Mouse (Mus musculus) intestine, postnatal 0 days (tissue): ENCODE data around the gene Ndc80. TPM values are rescaled to one million over a fixed set of nuclear protein-coding genes. Genes with fewer than 3 reads are reported as not detected.
"Not testable (repeated sequence)": the region's sequence is repeated elsewhere in the genome, so short reads cannot be mapped to it uniquely, and the experiment has no call there.

Source experiments
- ATAC-seq: fragments of 200-750 bp; cut with Nextera tagmentation; 2 replicates; pipeline ENCODE4 v1.8.0; 2017; ENCODE audit warnings: mild to moderate bottlenecking, moderate TSS enrichment, moderate library complexity
- H3K27ac ChIP-seq: fragments of 300-500 bp; sonication (generic); 2 replicates; pipeline ENCODE4 v1.5.1; 2014; ENCODE audit warnings: mild to moderate bottlenecking, low read depth, low read length, moderate library complexity
- H3K27me3 ChIP-seq: fragments of 300-500 bp; sonication (generic); replicated peaks from 2 replicates; pipeline ENCODE4 v1.6.1; 2014; ENCODE audit warnings: low read length, mixed read lengths; ENCODE audit not compliant: control insufficient read depth, insufficient read depth
- H3K36me3 ChIP-seq: fragments of 300-500 bp; sonication (generic); 2 replicates; pipeline ENCODE4 v1.6.1; 2014; ENCODE audit warnings: mild to moderate bottlenecking, moderate library complexity; ENCODE audit not compliant: control insufficient read depth, insufficient read depth
- H3K4me1 ChIP-seq: fragments of 300-500 bp; sonication (generic); replicated peaks from 2 replicates; pipeline ENCODE4 v1.6.1; 2014; ENCODE audit warnings: antibody characterized with exemption, low read length, mixed read lengths; ENCODE audit not compliant: control insufficient read depth, insufficient read depth
- H3K4me2 ChIP-seq: fragments of 300-500 bp; sonication (generic); replicated peaks from 2 replicates; pipeline ENCODE4 v1.6.1; 2014; ENCODE audit warnings: low read depth, mild to moderate bottlenecking, moderate library complexity
- H3K4me3 ChIP-seq: fragments of 300-500 bp; sonication (generic); 2 replicates; pipeline ENCODE4 v1.5.1; 2014; ENCODE audit warnings: low read depth, low read length
- H3K9ac ChIP-seq: fragments of 300-500 bp; sonication (generic); 2 replicates; pipeline ENCODE4 v1.6.1; 2014; ENCODE audit warnings: mild to moderate bottlenecking, low read depth, low read length
- H3K9me3 ChIP-seq: fragments of 300-500 bp; sonication (generic); 2 replicates; pipeline ENCODE4 v1.6.1; 2016; ENCODE audit warnings: mixed run types; ENCODE audit not compliant: control insufficient read depth
- CTCF ChIP-seq: sonication (generic); IDR thresholded peaks from 2 replicates; pipeline ENCODE4 v1.5.1; 2016; ENCODE audit warnings: low read depth, mild to moderate bottlenecking, control low read depth, antibody characterized with exemption, moderate library complexity
- WGBS: fragments of 180-500 bp; shearing (Covaris S2); extraction: QIAGEN DNeasy Blood & Tissue Kit; methylation state at CpG from one replicate; pipeline ENCODE4 v1.1.7; 2014; 5-methylcytosine and 5-hydroxymethylcytosine counted together
- polyA plus RNA-seq: library from polyadenylated mRNA; unstranded; fragments of >200 nt; fragmentation: Nextera tagmentation; extraction: Ambion mirVana; gene quantifications from 2 replicates; pipeline ENCODE4 v1.2.1, GENCODE M21; 2015

Gene Ndc80
- polyA plus RNA-seq, 1 experiment from 2014 or later: 10.0 TPM

DNA sequence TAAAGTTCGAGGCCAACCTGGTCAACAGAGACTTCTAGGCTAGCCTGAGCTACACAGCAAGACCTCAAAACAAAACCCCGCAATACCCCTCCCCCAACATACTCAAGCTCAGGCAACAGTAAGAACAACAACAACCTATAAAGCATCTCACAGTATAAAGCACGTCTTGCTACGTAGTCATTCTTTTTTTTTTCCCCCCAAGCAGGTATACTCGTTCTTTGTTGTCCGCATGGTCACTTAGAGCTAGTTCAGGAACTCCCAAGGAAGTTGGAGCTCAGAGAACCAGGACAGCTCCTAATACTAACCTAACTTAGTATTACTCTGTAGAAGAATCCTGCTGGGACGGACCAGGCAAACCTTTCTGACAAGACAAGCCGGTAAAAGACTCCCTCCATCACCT lies 52.5 kb downstream of the Ndc80 start:
- no peak overlapping the region for H3K27ac ChIP-seq
- 11% methylated on average over 8 of the region's 8 CpGs for WGBS

GRCm38 (mm10) chr17:71471261-71471660 lies 55.4 kb downstream of the Ndc80 start:
- Histone ChIP-seq H3K27me3 (no peaks in the 10 kb centered on the region), H3K9me3 (no peaks in the 10 kb centered on the region), H3K4me1 (0 out of 2 replicates have a peak, but pooled peaks cover 3% of the 10 kb centered on the region), H3K36me3 (no peaks in the 10 kb centered on the region), H3K27ac (no peak overlapping the region), H3K9ac (no peak overlapping the region), H3K4me3 (no peak overlapping the region), H3K4me2 (no peak overlapping the region)
- WGBS: 55% methylated on average over 2 of the region's 2 CpGs
- TF ChIP-seq CTCF: no peak
- no peak for ATAC-seq

More for the DNA sequence above, 52.5 kb downstream of the Ndc80 start:
- Histone ChIP-seq H3K27me3 (no peaks in the 10 kb centered on the region), H3K9me3 (no peaks in the 10 kb centered on the region), H3K9ac (peak overlapping the region; percentile 87), H3K36me3 (no peaks in the 10 kb centered on the region), H3K4me1 (0 out of 2 replicates have a peak, but pooled peaks cover 3% of the 10 kb centered on the region), H3K4me2 (peak overlapping the region; percentile 92), H3K4me3 (peak overlapping the region; percentile 92)
- no peak for ATAC-seq
- TF ChIP-seq CTCF: no peak

- ATAC-seq: no peak
- no peak overlapping the region for H3K9ac ChIP-seq
- H3K9me3 ChIP-seq: no peaks in the 10 kb centered on the region
- no peak overlapping the region for H3K4me2 ChIP-seq
- H3K27me3 ChIP-seq: no peaks in the 10 kb centered on the region
- no peak overlapping the region for H3K4me3 ChIP-seq
- no peak overlapping the region for H3K27ac ChIP-seq
- 93% methylated on average over 3 of the region's 3 CpGs for WGBS
- peaks cover 22% of the 10 kb centered on the region for H3K36me3 ChIP-seq
- no peak for TF ChIP-seq CTCF
- no peaks in the 10 kb centered on the region for H3K4me1 ChIP-seq
Measured at GRCm38 (mm10) chr17:71460312-71460711, 66.3 kb downstream of the Ndc80 start.

GRCm38 (mm10) chr17:71459818-71460217 lies 66.8 kb downstream of the Ndc80 start, which contains the start of gene Gm4707:
TSS of gene Gm4707 (minus strand) at chr17:71459918.
- H3K27me3 ChIP-seq: no peaks in the 10 kb centered on the region
- H3K9me3 ChIP-seq: no peaks in the 10 kb centered on the region
- ATAC-seq: no peak
- 91% methylated on average over 2 of the region's 2 CpGs for WGBS
- no peak within 1 kb of the TSS for H3K9ac ChIP-seq
- no peak within 1 kb of the TSS for H3K4me3 ChIP-seq
- no peak within 1 kb of the TSS for H3K4me2 ChIP-seq
- no peak for TF ChIP-seq CTCF
- H3K27ac ChIP-seq: no peak within 1 kb of the TSS
- H3K4me1 ChIP-seq: no peaks in the 10 kb centered on the region
- H3K36me3 ChIP-seq: peaks cover 25% of the 10 kb centered on the region

DNA sequence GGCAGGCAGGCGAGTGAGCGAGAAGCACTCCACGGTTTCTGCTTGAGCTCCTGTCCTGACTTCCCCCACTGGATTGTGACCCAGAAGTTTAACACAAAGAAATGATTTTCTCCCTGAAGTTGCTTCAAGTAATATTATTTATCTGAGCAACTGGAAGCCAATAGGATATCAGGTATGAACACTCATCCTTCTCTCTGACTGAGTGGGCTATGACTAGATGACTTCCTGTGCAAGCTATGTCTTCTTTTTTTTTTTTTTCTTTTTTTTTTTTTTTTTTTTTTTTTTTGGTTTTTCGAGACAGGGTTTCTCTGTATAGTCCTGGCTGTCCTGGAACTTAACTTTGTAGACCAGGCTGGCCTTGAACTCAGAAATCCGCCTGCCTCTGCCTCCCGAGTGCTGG lies 69.3 kb downstream of the Ndc80 start:
- H3K36me3 ChIP-seq: peaks cover 24% of the 10 kb centered on the region
- WGBS: 96% methylated on average over 6 of the region's 6 CpGs
- H3K4me1 ChIP-seq, H3K27me3 ChIP-seq, H3K9me3 ChIP-seq, H3K9ac ChIP-seq, H3K27ac ChIP-seq, H3K4me3 ChIP-seq, ATAC-seq, H3K4me2 ChIP-seq: not testable (repeated sequence)

Other genes with a start within 250 kb of the Ndc80 start
- gene Emilin2, start 214.9 kb downstream of the Ndc80 start, polyA plus RNA-seq: 0.82 and 1.7 TPM in 2 replicates
- 0.40 and 0.54 TPM in 2 replicates for gene Gm4707, start 66.9 kb downstream of the Ndc80 start, polyA plus RNA-seq
- 25.6 and 26.6 TPM in 2 replicates for gene Smchd1, start 51.5 kb downstream of the Ndc80 start, polyA plus RNA-seq
- 0.27 and 0.66 TPM in 2 replicates for gene Spdya, start 25.2 kb upstream of the Ndc80 start, polyA plus RNA-seq
- gene Wdr43, start 89.0 kb upstream of the Ndc80 start, polyA plus RNA-seq: 22.8 and 26.5 TPM in 2 replicates
- 0.07 and 0.16 TPM in 2 replicates for gene Togaram2, start 146.4 kb upstream of the Ndc80 start, polyA plus RNA-seq
- gene Pcare, start 226.0 kb upstream of the Ndc80 start, polyA plus RNA-seq: not detected in 2 replicates
- 3.3 and 3.7 TPM in 2 replicates for gene Clip4, start 241.6 kb upstream of the Ndc80 start, polyA plus RNA-seq